Mouse (Mus musculus) skeletal muscle tissue, adult 2 months (tissue): ENCODE results near the gene Mrps11.
A peak's percentile ranks its signal among the peaks of the same experiment; 100 is the strongest.

Experiments used
- DNase-seq: peaks from one replicate; pipeline ENCODE4 v3.0.0-alpha.2; 2012; ENCODE audit warnings: low read depth, low spot score

Gene Mrps11

GRCm38 (mm10) chr7:78782639-78783581 is at the start of gene Mrps11, which contains the start of gene Mrpl46:
Gene Mrps11, plus strand, starts transcription at chr7:78783119.
Gene Mrpl46, minus strand, starts transcription at chr7:78783531.
- peak; percentile 66 for DNase-seq

- no peak for DNase-seq
These were observed 45.7 kb upstream of the Mrps11 start for GRCm38 (mm10) chr7:78737196-78737595.

GRCm38 (mm10) chr7:78737614-78738210 is 45.2 kb upstream of the Mrps11 start, which contains the start of gene Ntrk3:
Gene Ntrk3, minus strand, starts transcription at chr7:78738012.
- DNase-seq, result no peak

- no peak for DNase-seq
These were observed 43.4 kb upstream of the Mrps11 start for GRCm38 (mm10) chr7:78739351-78740000.

GRCm38 (mm10) chr7:78743731-78744385 is 39.1 kb upstream of the Mrps11 start:
- DNase-seq, result no peak

GRCm38 (mm10) chr7:78752961-78753360 is 30.0 kb upstream of the Mrps11 start:
- DNase-seq, result no peak

- no peak for DNase-seq
These were observed 29.0 kb upstream of the Mrps11 start for GRCm38 (mm10) chr7:78753752-78754457.

GRCm38 (mm10) chr7:78754458-78755000 is 28.4 kb upstream of the Mrps11 start:
- no peak for DNase-seq

- DNase-seq, result no peak
These were observed 19.1 kb upstream of the Mrps11 start for GRCm38 (mm10) chr7:78763801-78764200.

GRCm38 (mm10) chr7:78765215-78765631 is 17.7 kb upstream of the Mrps11 start:
- no peak for DNase-seq

- peak; percentile 24 for DNase-seq
These were observed 16.8 kb upstream of the Mrps11 start for GRCm38 (mm10) chr7:78766019-78766683.

- DNase-seq, result no peak
These were observed 14.9 kb upstream of the Mrps11 start for GRCm38 (mm10) chr7:78767929-78768531.

GRCm38 (mm10) chr7:78769075-78769652 is 13.8 kb upstream of the Mrps11 start:
- no peak for DNase-seq

- DNase-seq, result no peak
These were observed 12.0 kb upstream of the Mrps11 start for GRCm38 (mm10) chr7:78770936-78771335.

- DNase-seq, result no peak
These were observed 4.2 kb upstream of the Mrps11 start for GRCm38 (mm10) chr7:78778741-78779140.

GRCm38 (mm10) chr7:78785906-78786305 is 3.0 kb downstream of the Mrps11 start:
- DNase-seq, result no peak

GRCm38 (mm10) chr7:78787793-78788380 is 5.0 kb downstream of the Mrps11 start:
- no peak for DNase-seq

GRCm38 (mm10) chr7:78791359-78792222 is 8.7 kb downstream of the Mrps11 start:
- peak; percentile 56 for DNase-seq
